Mouse (Mus musculus): Measurements from ENCODE around the gene Sema4c.

GRCm38 (mm10) chr1:36591408-36591807, 33.3 kb upstream of the Sema4c start:
- TF ChIP-seq CTCF (IDR thresholded peaks at IDR 0.05) (no peak), EP300 (IDR thresholded peaks at IDR 0.05) (no peak)
